Comparison of ENCODE assay signal across 9 mouse cellular contexts in genomic region chr2:154454605-154455004, GRCm38 (mm10). TPM values are rescaled to one million over a fixed set of nuclear protein-coding genes. Genes with fewer than 3 reads are reported as not detected.
A peak's percentile ranks its signal among the peaks of the same experiment; 100 is the strongest.
DNase-seq lines count a peak whose midpoint lies in the region; ATAC-seq and TF ChIP-seq lines count a peak whose summit lies in the region.
"Had no signal": no experiment of that assay in that cellular context is flagged by ENCODE, and none has a peak within 500 bp of the region (broad histone marks: within the 10 kb centered on the region; RNA-seq: fewer than 3 reads in every experiment).

No protein-coding gene starts in this region.

- H3K9me3 ChIP-seq in kidney, embryonic 16.5 days (ENCODE audit: low read length) = no peaks in the 10 kb centered on the region
- H3K9me3 ChIP-seq in embryonic facial prominence, embryonic 10.5 days = no peaks in the 10 kb centered on the region
- H3K9me3 ChIP-seq in hindbrain, postnatal 0 days (ENCODE audit: low read length) = no peaks in the 10 kb centered on the region
- H3K9me3 ChIP-seq: megakaryocyte, embryonic 14.5 days had no signal

- no peaks in the 10 kb centered on the region for H3K27me3 ChIP-seq in kidney, embryonic 16.5 days (ENCODE audit: insufficient read depth, low read length)
- H3K27me3 ChIP-seq in embryonic facial prominence, embryonic 10.5 days (replicated peaks; ENCODE audit: low read depth, poor library complexity, severe bottlenecking) = no peaks in the 10 kb centered on the region
- H3K27me3 ChIP-seq in hindbrain, postnatal 0 days (ENCODE audit: insufficient read depth, low read length) = no peaks in the 10 kb centered on the region
- H3K27me3 ChIP-seq: megakaryocyte, embryonic 14.5 days had no signal

- H3K27ac ChIP-seq in kidney, embryonic 16.5 days (ENCODE audit: low read length) = peak overlapping the region; percentile 82; the same call in 1 of the 2 replicates
- H3K27ac ChIP-seq in embryonic facial prominence, embryonic 10.5 days (replicated peaks) = peak overlapping the region; percentile 49; the same call in 1 of the 2 replicates
- H3K27ac ChIP-seq in hindbrain, postnatal 0 days = peak overlapping the region; percentile 20; the same call in 1 of the 2 replicates
- peak overlapping the region; percentile 57 for H3K27ac ChIP-seq in olfactory bulb, adult 2 months (ENCODE audit: insufficient read depth, low read depth, low read length)

- 32% methylated on average over 3 of the region's 3 CpGs for WGBS in kidney, embryonic 16.5 days
- WGBS in embryonic facial prominence, embryonic 10.5 days = 39% methylated on average over 3 of the region's 3 CpGs
- whole genome bisulfite sequencing in hindbrain, postnatal 0 days = 48% methylated on average over 3 of the region's 3 CpGs
- WGBS in olfactory bulb, adult 2 months = 44% methylated on average over 3 of the region's 3 CpGs

- no peak overlapping the region for H3K9ac ChIP-seq in kidney, embryonic 16.5 days (replicated peaks; ENCODE audit: low read length)
- no peak overlapping the region for H3K9ac ChIP-seq in hindbrain, postnatal 0 days (replicated peaks; ENCODE audit: low read length)

- H3K4me1 ChIP-seq in kidney, embryonic 16.5 days (ENCODE audit: insufficient read depth, low read length) = peaks cover 26% of the 10 kb centered on the region
- peaks cover 30% of the 10 kb centered on the region for H3K4me1 ChIP-seq in embryonic facial prominence, embryonic 10.5 days
- H3K4me1 ChIP-seq in hindbrain, postnatal 0 days (ENCODE audit: insufficient read depth, low read length) = no peaks in the 10 kb centered on the region
- peaks cover 2% of the 10 kb centered on the region; the same call in 1 of the 2 replicates for H3K4me1 ChIP-seq in olfactory bulb, adult 2 months (ENCODE audit: control insufficient read depth, insufficient read depth, low read length)

- no peak overlapping the region for H3K4me3 ChIP-seq in kidney, embryonic 16.5 days (ENCODE audit: low read length)
- no peak overlapping the region for H3K4me3 ChIP-seq in embryonic facial prominence, embryonic 10.5 days
- H3K4me3 ChIP-seq in hindbrain, postnatal 0 days (ENCODE audit: low read length) = no peak overlapping the region
- no peak overlapping the region for H3K4me3 ChIP-seq in olfactory bulb, adult 2 months (ENCODE audit: insufficient read depth, low read depth, low read length)
- H3K4me3 ChIP-seq: megakaryocyte, embryonic 14.5 days had no signal

- no peak overlapping the region for H3K4me2 ChIP-seq in kidney, embryonic 16.5 days (replicated peaks; ENCODE audit: low read depth, low read length)
- no peak overlapping the region for H3K4me2 ChIP-seq in hindbrain, postnatal 0 days (ENCODE audit: low read depth, low read length)

- TF ChIP-seq CTCF in hindbrain, postnatal 0 days (IDR thresholded peaks at IDR 0.05; ENCODE audit: low read depth) = no peak
- no peak for TF ChIP-seq CTCF in olfactory bulb, adult 2 months (IDR thresholded peaks at IDR 0.05; ENCODE audit: insufficient read depth, low read depth, low read length)

- H3K36me3 ChIP-seq in kidney, embryonic 16.5 days (ENCODE audit: insufficient read depth, low read length) = no peaks in the 10 kb centered on the region
- peaks cover 37% of the 10 kb centered on the region for H3K36me3 ChIP-seq in embryonic facial prominence, embryonic 10.5 days (replicated peaks)
- H3K36me3 ChIP-seq in hindbrain, postnatal 0 days (ENCODE audit: insufficient read depth, low read length) = no peaks in the 10 kb centered on the region

- peak; percentile 86 for ATAC-seq in kidney, embryonic 16.5 days (ENCODE audit: low FRiP score, low TSS enrichment)
- peak; percentile 55; the same call in 1 of the 2 replicates for ATAC-seq in hindbrain, postnatal 0 days
- ATAC-seq in megakaryocyte, adult 5-6 weeks (ENCODE audit: poor library complexity, severe bottlenecking) = no peak

- no peak for TF ChIP-seq POLR2A in olfactory bulb, adult 2 months (IDR thresholded peaks at IDR 0.05; ENCODE audit: insufficient read depth, low read depth, low read length)

- DNase-seq in kidney, adult 18-20 months = no peak
- peak; percentile 72 for DNase-seq in embryonic facial prominence, embryonic 10.5 days (ENCODE audit: low spot score)
- DNase-seq in hindbrain, postnatal 0 days (ENCODE audit: low spot score) = peak; percentile 50
- DNase-seq in cerebellum, adult 11-12 months = no peak
- DNase-seq in adipocyte (ENCODE audit: low spot score) = no peak

RNA-seq across cellular contexts. Expression of gene Cbfa2t2, which starts 18.3 kb away (rescaled TPM):
- polyA plus RNA-seq in kidney, embryonic 16.5 days (2015; fragmentation: Nextera tagmentation; extraction: Ambion mirVana) = 44.2 and 48.3 TPM in 2 replicates
- 68.8 and 72.2 TPM in 2 replicates for polyA plus RNA-seq in embryonic facial prominence, embryonic 10.5 days (2016; fragmentation: Nextera tagmentation; extraction: Ambion mirVana)
- total RNA-seq in hindbrain, postnatal 0 days (2014; rRNA removed) = 48.3 and 51.7 TPM in 2 replicates
- polyA plus RNA-seq in hindbrain, postnatal 0 days (2015; fragmentation: Nextera tagmentation; extraction: Ambion mirVana) = 31.6 and 33.4 TPM in 2 replicates
- polyA plus RNA-seq in olfactory bulb, adult 2 months (2012; ENCODE audit: insufficient read depth, insufficient read length, low replicate concordance, missing spikeins) = not detected in 2 replicates
- total RNA-seq in megakaryocyte, adult 5-6 weeks (2015) = 13.7 and 19.1 TPM in 2 replicates
- total RNA-seq in megakaryocyte, adult 5-6 weeks (2017) = 7.5 and 22.8 TPM in 2 replicates

RNA-seq across cellular contexts. Expression of gene Snta1, which starts 46.7 kb away (rescaled TPM):
- 9.5 and 12.2 TPM in 2 replicates for polyA plus RNA-seq in kidney, embryonic 16.5 days (2015; fragmentation: Nextera tagmentation; extraction: Ambion mirVana)
- polyA plus RNA-seq in embryonic facial prominence, embryonic 10.5 days (2016; fragmentation: Nextera tagmentation; extraction: Ambion mirVana) = 3.0 and 3.9 TPM in 2 replicates
- total RNA-seq in hindbrain, postnatal 0 days (2014; rRNA removed) = 40.4 and 41.1 TPM in 2 replicates
- 20.0 and 20.1 TPM in 2 replicates for polyA plus RNA-seq in hindbrain, postnatal 0 days (2015; fragmentation: Nextera tagmentation; extraction: Ambion mirVana)
- polyA plus RNA-seq in olfactory bulb, adult 2 months (2012; ENCODE audit: insufficient read depth, insufficient read length, low replicate concordance, missing spikeins) = not detected in 2 replicates
- 0.22 and 0.62 TPM in 2 replicates for total RNA-seq in megakaryocyte, adult 5-6 weeks (2015)
- 1.1 and 1.4 TPM in 2 replicates for total RNA-seq in megakaryocyte, adult 5-6 weeks (2017)

Comparison
In these comparisons a context has a peak if more than half of its experiments do, and no peak if none do; other contexts are left out.
1. H3K27ac ChIP-seq: peak in every context shown above with its lines; median percentile 82 in kidney, embryonic 16.5 days; 57 in olfactory bulb, adult 2 months; 49 in embryonic facial prominence, embryonic 10.5 days; 20 in hindbrain, postnatal 0 days.
2. DNase-seq: peak in embryonic facial prominence, embryonic 10.5 days (single experiment) and hindbrain, postnatal 0 days (single experiment); none in kidney, adult 18-20 months (single experiment), cerebellum, adult 11-12 months (single experiment) and adipocyte (single experiment).